Mouse (Mus musculus) forebrain, embryonic 13.5 days (tissue): ENCODE results near the gene Tmco4. TPM values are rescaled to one million over a fixed set of nuclear protein-coding genes. Genes with fewer than 3 reads are reported as not detected.
A peak's percentile ranks its signal among the peaks of the same experiment; 100 is the strongest.

Experiments
- ATAC-seq: fragments of 200-750 bp; cut with Nextera tagmentation; 2 replicates; pipeline ENCODE4 v1.8.0; 2017
- H3K27ac ChIP-seq: fragments of 300-500 bp; sonication (generic); 2 replicates; pipeline ENCODE4 v1.5.1; 2015; ENCODE audit warnings: inconsistent platforms, mild to moderate bottlenecking, moderate library complexity
- H3K27me3 ChIP-seq: fragments of 300-500 bp; sonication (generic); 2 replicates; pipeline ENCODE4 v1.6.1; 2015; ENCODE audit warnings: mild to moderate bottlenecking, inconsistent platforms
- H3K36me3 ChIP-seq: fragments of 300-500 bp; sonication (generic); 2 replicates; pipeline ENCODE4 v1.6.1; 2015; ENCODE audit warnings: mild to moderate bottlenecking, inconsistent platforms; ENCODE audit not compliant: poor library complexity, severe bottlenecking
- H3K4me1 ChIP-seq: fragments of 300-500 bp; sonication (generic); 2 replicates; pipeline ENCODE4 v1.6.1; 2015; ENCODE audit warnings: inconsistent platforms
- H3K4me2 ChIP-seq: fragments of 300-500 bp; sonication (generic); 2 replicates; pipeline ENCODE4 v1.6.1; 2015; ENCODE audit warnings: inconsistent platforms, mild to moderate bottlenecking, moderate library complexity
- H3K4me3 ChIP-seq: fragments of 300-500 bp; sonication (generic); 2 replicates; pipeline ENCODE4 v1.5.1; 2015; ENCODE audit warnings: mild to moderate bottlenecking, inconsistent platforms
- H3K9ac ChIP-seq: fragments of 300-500 bp; sonication (generic); 2 replicates; pipeline ENCODE4 v1.6.1; 2015; ENCODE audit warnings: mild to moderate bottlenecking, inconsistent platforms
- H3K9me3 ChIP-seq: fragments of 300-500 bp; sonication (generic); replicated peaks from 2 replicates; pipeline ENCODE4 v1.6.1; 2016; ENCODE audit warnings: inconsistent platforms
- WGBS: fragments of 180-500 bp; shearing (Covaris S2); methylation state at CpG from one replicate; pipeline ENCODE4 v1.1.7; 2015; 5-methylcytosine and 5-hydroxymethylcytosine counted together
- polyA plus RNA-seq: library from polyadenylated mRNA; unstranded; fragments of >200 nt; fragmentation: Nextera tagmentation; extraction: Ambion mirVana; gene quantifications from 2 replicates; pipeline ENCODE4 v1.2.1, GENCODE M21; 2015

Gene Tmco4
- polyA plus RNA-seq, 1 experiment from 2014 or later, result 0.48 TPM

DNA sequence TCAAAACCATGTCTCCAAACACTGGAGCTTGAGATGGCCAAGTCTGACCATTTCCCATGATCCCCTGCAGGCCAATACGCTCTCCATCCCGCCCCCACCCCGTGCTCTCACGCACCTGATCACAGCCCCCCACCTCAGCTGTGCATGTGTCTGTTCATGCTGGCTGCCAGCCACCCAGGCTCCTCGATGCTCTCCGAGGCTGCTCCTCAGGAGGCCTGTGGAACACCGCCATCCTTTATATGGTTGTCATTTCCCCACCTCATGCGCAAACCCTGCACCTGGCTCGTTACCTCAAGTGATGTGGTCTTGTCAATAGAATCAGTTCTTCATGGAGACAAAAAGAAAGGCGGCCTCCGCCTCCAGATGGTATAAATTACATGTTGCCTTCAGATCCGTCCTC lies 59.8 kb downstream of the Tmco4 start:
- ATAC-seq, result no peak; the same call in 1 of the 2 replicates
- no peak overlapping the region for H3K4me2 ChIP-seq
- WGBS, result 54% methylated on average over 12 of the region's 12 CpGs

DNA sequence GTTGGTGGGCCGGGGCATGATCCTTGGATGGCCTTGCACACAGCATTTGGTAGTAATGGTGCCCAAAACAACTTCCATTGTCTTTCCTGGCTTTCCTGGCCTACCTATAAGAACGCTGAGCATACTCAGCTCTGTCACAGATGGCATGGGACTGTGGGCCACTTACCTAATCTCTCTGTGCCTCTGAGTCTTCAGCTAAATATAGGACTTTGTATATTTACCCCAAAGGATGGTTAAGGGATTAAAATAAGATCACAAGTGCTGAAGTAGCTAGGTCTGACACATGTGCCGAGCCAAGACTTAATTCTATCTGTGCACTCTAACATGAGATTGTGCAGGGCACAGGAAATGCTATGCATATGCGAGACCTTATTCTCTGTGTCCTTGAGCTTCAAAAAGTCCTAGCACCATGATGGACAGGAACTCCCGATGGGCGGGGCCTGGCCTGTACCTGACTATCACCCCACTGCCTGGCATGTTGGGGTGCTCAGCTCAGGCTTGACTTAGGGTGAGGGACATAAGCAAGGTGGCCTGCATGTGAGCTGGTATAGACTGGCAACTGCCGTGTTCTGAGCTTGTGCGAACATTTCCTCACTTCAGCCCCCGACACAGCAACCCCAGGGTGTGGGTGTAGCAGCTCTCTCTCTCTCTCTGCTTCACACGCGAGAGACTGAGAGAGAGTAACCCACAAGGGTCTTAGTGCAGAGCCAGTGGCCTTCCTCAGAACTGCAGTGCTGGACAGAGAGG lies 60.7 kb downstream of the Tmco4 start:
- no peak overlapping the region for H3K4me2 ChIP-seq
- peaks cover 31% of the 10 kb centered on the region for H3K4me1 ChIP-seq
- peaks cover 3% of the 10 kb centered on the region; the same call in 1 of the 2 replicates for H3K27me3 ChIP-seq
- H3K4me3 ChIP-seq, result no peak overlapping the region
- H3K9ac ChIP-seq, result no peak overlapping the region
- WGBS, result 87% methylated on average over 11 of the region's 11 CpGs
- no peak for ATAC-seq
- H3K36me3 ChIP-seq, result no peaks in the 10 kb centered on the region
- no peak overlapping the region for H3K27ac ChIP-seq
- H3K9me3 ChIP-seq, result 0 out of 2 replicates have a peak, but pooled peaks cover 4% of the 10 kb centered on the region

More for the DNA sequence above, 59.8 kb downstream of the Tmco4 start:
- Histone ChIP-seq H3K9me3 (0 out of 2 replicates have a peak, but pooled peaks cover 4% of the 10 kb centered on the region), H3K9ac (no peak overlapping the region), H3K4me1 (peaks cover 22% of the 10 kb centered on the region), H3K36me3 (no peaks in the 10 kb centered on the region), H3K4me3 (no peak overlapping the region), H3K27ac (peak overlapping the region; percentile 10; the same call in 1 of the 2 replicates), H3K27me3 (peaks cover 3% of the 10 kb centered on the region; the same call in 1 of the 2 replicates)

DNA sequence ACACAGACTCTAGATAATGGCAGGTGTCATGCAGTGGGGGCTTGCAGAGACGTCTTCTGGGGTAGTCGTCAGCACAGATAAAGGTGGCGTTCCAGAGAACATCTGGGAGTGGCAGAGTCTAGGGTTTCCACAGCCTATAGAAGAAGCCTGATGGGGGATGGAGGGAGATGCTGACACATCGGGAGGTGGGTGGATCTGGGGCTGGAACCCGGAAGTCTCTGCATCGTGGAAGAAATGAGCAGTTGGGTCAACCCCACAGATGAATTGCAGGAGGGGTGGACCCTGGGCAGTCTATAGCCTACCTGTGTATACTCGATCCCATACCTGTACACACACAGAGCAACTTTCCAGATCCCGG lies 61.3 kb downstream of the Tmco4 start:
- Histone ChIP-seq H3K4me3 (no peak overlapping the region), H3K4me1 (peaks cover 36% of the 10 kb centered on the region), H3K27ac (no peak overlapping the region), H3K9me3 (0 out of 2 replicates have a peak, but pooled peaks cover 4% of the 10 kb centered on the region), H3K4me2 (no peak overlapping the region), H3K36me3 (no peaks in the 10 kb centered on the region), H3K9ac (no peak overlapping the region), H3K27me3 (peaks cover 3% of the 10 kb centered on the region; the same call in 1 of the 2 replicates)
- ATAC-seq, result no peak
- WGBS, result 86% methylated on average over 8 of the region's 8 CpGs

DNA sequence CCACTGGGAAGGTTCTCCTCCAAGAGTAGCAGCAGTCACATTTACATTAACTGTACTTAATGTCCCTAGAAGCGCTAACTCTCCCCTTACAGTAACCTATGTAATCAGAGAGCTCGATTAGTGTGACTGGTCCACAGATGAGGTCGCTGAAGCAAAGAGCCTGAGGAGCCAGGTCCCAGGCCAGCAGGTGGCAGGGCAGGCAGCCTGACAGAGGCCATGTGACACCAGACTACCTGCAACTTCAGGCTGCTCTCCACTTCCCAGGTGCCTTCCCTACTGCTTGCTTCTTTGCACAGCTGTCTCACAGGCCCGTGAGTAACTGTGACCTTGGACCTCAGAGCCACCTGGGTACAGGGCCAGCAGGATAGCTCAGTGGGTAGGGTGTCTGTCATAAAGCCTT lies 61.9 kb downstream of the Tmco4 start:
- H3K4me1 ChIP-seq, result peaks cover 42% of the 10 kb centered on the region
- 0 out of 2 replicates have a peak, but pooled peaks cover 4% of the 10 kb centered on the region for H3K9me3 ChIP-seq
- no peaks in the 10 kb centered on the region for H3K36me3 ChIP-seq
- WGBS, result 64% methylated on average over 4 of the region's 4 CpGs
- no peak overlapping the region for H3K27ac ChIP-seq
- H3K4me3 ChIP-seq, result no peak overlapping the region
- peaks cover 3% of the 10 kb centered on the region; the same call in 1 of the 2 replicates for H3K27me3 ChIP-seq
- H3K9ac ChIP-seq, result no peak overlapping the region
- ATAC-seq, result no peak
- H3K4me2 ChIP-seq, result no peak overlapping the region

DNA sequence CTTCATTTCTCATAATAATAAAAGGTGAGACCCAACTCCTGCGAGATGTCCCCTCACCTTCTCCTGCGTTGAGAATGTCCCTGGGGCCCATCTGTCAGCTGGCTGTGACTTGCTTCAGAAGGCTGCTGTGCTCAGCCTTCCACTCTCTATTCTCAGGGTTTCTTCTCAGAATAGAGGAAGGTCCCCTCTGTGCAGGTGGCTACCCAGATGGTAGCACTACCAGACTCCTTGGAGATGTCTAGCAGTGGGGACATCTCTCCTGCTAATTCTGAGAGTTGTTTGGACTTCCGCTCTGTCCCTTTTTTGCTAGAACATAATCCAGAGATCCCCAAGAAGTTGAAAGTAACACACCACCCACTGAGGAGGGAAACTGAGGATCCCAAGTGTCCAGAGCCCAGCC lies 62.3 kb downstream of the Tmco4 start:
- 97% methylated on average over 3 of the region's 3 CpGs for WGBS
- Histone ChIP-seq H3K4me1 (peaks cover 46% of the 10 kb centered on the region), H3K4me3 (no peak overlapping the region), H3K27me3 (peaks cover 3% of the 10 kb centered on the region; the same call in 1 of the 2 replicates), H3K9me3 (0 out of 2 replicates have a peak, but pooled peaks cover 4% of the 10 kb centered on the region), H3K36me3 (no peaks in the 10 kb centered on the region), H3K27ac (no peak overlapping the region), H3K4me2 (no peak overlapping the region), H3K9ac (no peak overlapping the region)
- no peak for ATAC-seq

- H3K4me2 ChIP-seq, result no peak overlapping the region
- 0 out of 2 replicates have a peak, but pooled peaks cover 4% of the 10 kb centered on the region for H3K9me3 ChIP-seq
- ATAC-seq, result no peak
- H3K4me3 ChIP-seq, result no peak overlapping the region
- H3K4me1 ChIP-seq, result peaks cover 54% of the 10 kb centered on the region
- no peaks in the 10 kb centered on the region for H3K36me3 ChIP-seq
- H3K27ac ChIP-seq, result no peak overlapping the region
- H3K27me3 ChIP-seq, result peaks cover 3% of the 10 kb centered on the region; the same call in 1 of the 2 replicates
- no peak overlapping the region for H3K9ac ChIP-seq
- WGBS, result 83% methylated on average over 3 of the region's 3 CpGs
Observed at GRCm38 (mm10) chr4:139035799-139036198, 63.1 kb downstream of the Tmco4 start.

GRCm38 (mm10) chr4:139037795-139038607 lies 65.3 kb downstream of the Tmco4 start:
- Histone ChIP-seq H3K4me3 (no peak overlapping the region), H3K4me2 (peak overlapping the region; percentile 28; the same call in 1 of the 2 replicates), H3K9me3 (0 out of 2 replicates have a peak, but pooled peaks cover 4% of the 10 kb centered on the region), H3K27me3 (peaks cover 3% of the 10 kb centered on the region; the same call in 1 of the 2 replicates), H3K27ac (peak overlapping the region; percentile 78), H3K9ac (no peak overlapping the region), H3K36me3 (no peaks in the 10 kb centered on the region), H3K4me1 (peaks cover 58% of the 10 kb centered on the region)
- peak; percentile 46 for ATAC-seq
- WGBS, result 23% methylated on average over 17 of the region's 17 CpGs

- peak overlapping the region; percentile 48; the same call in 1 of the 2 replicates for H3K9ac ChIP-seq
- WGBS, result under 1% methylated on average over 9 of the region's 10 CpGs
- peak overlapping the region; percentile 82 for H3K27ac ChIP-seq
- peak overlapping the region; percentile 41 for H3K4me2 ChIP-seq
- no peaks in the 10 kb centered on the region for H3K27me3 ChIP-seq
- no peaks in the 10 kb centered on the region for H3K36me3 ChIP-seq
- peaks cover 4% of the 10 kb centered on the region; the same call in 1 of the 2 replicates for H3K9me3 ChIP-seq
- H3K4me1 ChIP-seq, result peaks cover 54% of the 10 kb centered on the region
- ATAC-seq, result peak; percentile 46
- H3K4me3 ChIP-seq, result no peak overlapping the region
Observed at GRCm38 (mm10) chr4:139040084-139040839, 67.6 kb downstream of the Tmco4 start.

- Histone ChIP-seq H3K27ac (no peak overlapping the region), H3K9ac (no peak overlapping the region)
Observed at GRCm38 (mm10) chr4:139042611-139043010, 69.9 kb downstream of the Tmco4 start.

GRCm38 (mm10) chr4:139043600-139043999 lies 70.9 kb downstream of the Tmco4 start:
- H3K9me3 ChIP-seq, result no peaks in the 10 kb centered on the region; the same call in 1 of the 2 replicates
- no peak for ATAC-seq
- peaks cover 41% of the 10 kb centered on the region for H3K4me1 ChIP-seq
- WGBS, result 91% methylated on average over 2 of the region's 2 CpGs
- no peaks in the 10 kb centered on the region for H3K36me3 ChIP-seq
- no peak overlapping the region for H3K27ac ChIP-seq
- H3K9ac ChIP-seq, result no peak overlapping the region
- H3K27me3 ChIP-seq, result no peaks in the 10 kb centered on the region
- H3K4me2 ChIP-seq, result no peak overlapping the region
- H3K4me3 ChIP-seq, result no peak overlapping the region

More at GRCm38 (mm10) chr4:139042611-139043010, 69.9 kb downstream of the Tmco4 start:
- H3K4me1 ChIP-seq, result peaks cover 51% of the 10 kb centered on the region
- WGBS, result 41% methylated on average over 5 of the region's 5 CpGs
- H3K4me2 ChIP-seq, result no peak overlapping the region
- no peak overlapping the region for H3K4me3 ChIP-seq
- H3K9me3 ChIP-seq, result no peaks in the 10 kb centered on the region; the same call in 1 of the 2 replicates
- no peak for ATAC-seq
- H3K27me3 ChIP-seq, result no peaks in the 10 kb centered on the region
- H3K36me3 ChIP-seq, result no peaks in the 10 kb centered on the region

DNA sequence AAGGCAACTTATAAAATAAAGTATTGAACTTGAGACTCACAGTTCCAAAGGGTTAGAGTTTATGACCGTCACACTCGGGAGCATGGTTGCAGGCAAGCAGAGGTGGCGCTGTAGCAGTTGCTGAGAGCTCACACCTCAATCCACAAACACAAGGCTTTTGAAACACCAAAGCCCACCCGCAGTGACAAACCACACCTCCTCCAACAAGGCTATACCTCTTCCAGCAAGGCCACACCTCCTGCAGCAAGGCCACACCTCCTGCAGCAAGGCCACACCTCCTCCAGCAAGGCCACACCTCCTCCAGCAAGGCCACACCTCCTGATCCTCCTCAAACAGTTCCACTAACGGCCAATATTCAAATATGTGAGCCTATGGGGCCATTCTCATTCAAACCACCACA lies 71.9 kb downstream of the Tmco4 start:
- Histone ChIP-seq H3K4me2 (no peak overlapping the region), H3K4me1 (peaks cover 31% of the 10 kb centered on the region), H3K4me3 (no peak overlapping the region), H3K36me3 (no peaks in the 10 kb centered on the region), H3K9ac (no peak overlapping the region), H3K9me3 (no peaks in the 10 kb centered on the region; the same call in 1 of the 2 replicates), H3K27me3 (no peaks in the 10 kb centered on the region), H3K27ac (no peak overlapping the region)
- WGBS, result 92% methylated on average over 5 of the region's 5 CpGs
- no peak for ATAC-seq
